Mouse (Mus musculus) effector memory CD4-positive, alpha-beta T cell, adult 7 months (primary cell): ENCODE measurements around the gene Rpl15. TPM values are rescaled to one million over a fixed set of nuclear protein-coding genes. Genes with fewer than 3 reads are reported as not detected.

ENCODE experiments used
- polyA plus RNA-seq: library from polyadenylated mRNA; unstranded; fragments of 100-300 nt; shearing (Covaris generic); gene quantifications from one replicate; pipeline ENCODE4 v1.2.1, GENCODE M21; 2017

Rpl15 gene
- 468 TPM for polyA plus RNA-seq

GRCm38 (mm10) chr14:18270529-18271441 lies at the start of gene Rpl15, which contains the start of gene Nkiras1:
TSS of gene Rpl15 (minus strand) at chr14:18271391.
TSS of gene Nkiras1 (plus strand) at chr14:18271136.

GRCm38 (mm10) chr14:18238750-18239731 lies 32.1 kb downstream of the Rpl15 start, which contains the start of gene Nr1d2:
TSS of gene Nr1d2 (minus strand) at chr14:18239127.

Other genes with a start within 250 kb of the Rpl15 start
- gene Nr1d2, start 32.3 kb downstream of the Rpl15 start, polyA plus RNA-seq, result 179 TPM
- gene Nkiras1, start 255 bp downstream of the Rpl15 start, polyA plus RNA-seq, result 21.1 TPM
- gene Ube2e1, start 60.5 kb upstream of the Rpl15 start, polyA plus RNA-seq, result 68.8 TPM